Mouse (Mus musculus): Measurements from ENCODE around the gene Traf4. TPM values are rescaled to one million over a fixed set of nuclear protein-coding genes. Genes with fewer than 3 reads are reported as not detected.

Gene Traf4
- polyA plus RNA-seq, 1 experiment from 2014 or later: 101 TPM

- ChIA-PET POLR2A (interaction anchor here (0.7 to 6.3 kb wide), 6 partner anchors 9 to 60 kb away, joined by 3 to 50 read pairs (median 4); partner anchors contain the start of gene Traf4), CTCF (interaction anchor here (1.2 to 2.3 kb wide), 9 partner anchors 10 to 120 kb away, joined by 3 to 16 read pairs (median 6); partner anchors contain the start of genes Fam222b and Traf4)
- in situ Hi-C loops (cut with MboI; ENCODE audit: low pct_unique_long_range_greater_than_20kb): loop anchor here (10.0 kb wide), 1 partner anchor 352 kb away; no protein-coding TSS in a partner anchor
- no peak for DNase-seq (ENCODE audit: low read depth, low spot score)
- TF ChIP-seq CTCF (IDR thresholded peaks at IDR 0.05): no peak
- ATAC-seq: no peak
- H3K27me3 ChIP-seq: no peaks in the 10 kb centered on the region
Measured at GRCm38 (mm10) chr11:78176905-78177331, 11.5 kb upstream of the Traf4 start.

- ChIA-PET CTCF (interaction anchor here (1.1 to 2.3 kb wide), 7 partner anchors 10 to 119 kb away, joined by 3 to 16 read pairs (median 7); partner anchors contain the start of genes Fam222b and Traf4), POLR2A (interaction anchor here (0.7 to 6.3 kb wide), 4 partner anchors 11 to 16 kb away, joined by 3 to 50 read pairs (median 4); partner anchors contain the start of gene Traf4)
- in situ Hi-C loops (cut with MboI; ENCODE audit: low pct_unique_long_range_greater_than_20kb): loop anchor here (10.0 kb wide), 1 partner anchor 352 kb away; no protein-coding TSS in a partner anchor
- no peaks in the 10 kb centered on the region for H3K27me3 ChIP-seq
- no peak for TF ChIP-seq CTCF (IDR thresholded peaks at IDR 0.05)
- ATAC-seq (peak; percentile 29), DNase-seq (ENCODE audit: low read depth, low spot score) (no peak)
Measured at GRCm38 (mm10) chr11:78176402-78176862, 11.0 kb upstream of the Traf4 start, which contains the start of the genes Nek8 and Tlcd1. Nek8 (minus strand) TSS chr11:78176675. Tlcd1 (plus strand) TSS chr11:78176711.

DNA sequence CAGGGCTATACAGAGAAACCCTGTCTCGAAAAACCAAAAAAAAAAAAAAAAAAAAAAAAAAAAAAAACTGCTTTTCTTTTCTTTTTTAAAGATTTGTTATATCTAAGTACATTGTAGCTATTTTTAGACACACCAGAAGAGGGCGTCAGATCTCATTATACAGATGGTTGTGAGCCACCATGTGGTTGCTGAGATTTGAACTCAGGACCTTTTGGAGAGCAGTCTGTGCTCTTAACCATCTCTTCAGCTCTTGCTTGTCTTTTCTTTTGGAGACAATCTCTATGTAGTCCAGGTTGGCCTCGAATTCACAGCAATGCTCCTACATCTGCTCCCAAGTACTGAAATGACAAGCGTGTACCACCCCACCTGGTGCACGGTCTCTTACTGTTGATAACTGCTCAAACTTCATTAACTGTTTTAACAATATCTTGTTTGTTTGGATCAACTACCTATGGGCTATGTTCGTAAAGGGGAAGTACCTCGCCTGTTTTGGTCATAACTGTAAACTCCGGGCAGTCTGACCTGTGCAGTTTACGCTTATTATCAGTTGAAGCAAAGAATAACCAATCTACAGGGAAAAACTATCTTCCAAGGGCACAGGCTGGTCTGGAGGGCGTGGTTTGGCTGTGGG is 10.5 kb upstream of the Traf4 start:
- DNase-seq (ENCODE audit: low read depth, low spot score) (no peak), ATAC-seq (peak; percentile 25)
- ChIA-PET POLR2A (interaction anchor here (1.1 to 6.3 kb wide), 3 partner anchors 12 to 14 kb away, joined by 3 to 50 read pairs (median 4); partner anchors contain the start of gene Traf4), CTCF (interaction anchor here (0.8 to 2.3 kb wide), 8 partner anchors 9 to 131 kb away, joined by 3 to 16 read pairs (median 6); partner anchors contain the start of genes Fam222b and Traf4)
- TF ChIP-seq CTCF (IDR thresholded peaks at IDR 0.05): no peak
- in situ Hi-C loops (cut with MboI; ENCODE audit: low pct_unique_long_range_greater_than_20kb): loop anchor here (10.0 kb wide), 1 partner anchor 351 kb away; no protein-coding TSS in a partner anchor
- H3K27me3 ChIP-seq: no peaks in the 10 kb centered on the region

- no peaks in the 10 kb centered on the region for H3K27me3 ChIP-seq
- TF ChIP-seq CTCF (IDR thresholded peaks at IDR 0.05): no peak
- in situ Hi-C loops (cut with MboI; ENCODE audit: low pct_unique_long_range_greater_than_20kb): loop anchor here (10.0 kb wide), 1 partner anchor 350 kb away; no protein-coding TSS in a partner anchor
- ATAC-seq: no peak
- ChIA-PET CTCF (interaction anchor here (1.0 to 1.3 kb wide), 3 partner anchors 16 to 116 kb away, joined by 3 to 4 read pairs (median 3); no protein-coding TSS in a partner anchor), POLR2A (interaction anchor here (6.3 kb wide), 1 partner anchor 10 kb away, joined by 50 read pairs; the partner anchor contains the start of gene Traf4)
- DNase-seq (ENCODE audit: low read depth, low spot score): no peak
Measured at GRCm38 (mm10) chr11:78174506-78174905, 9.1 kb upstream of the Traf4 start.

DNA sequence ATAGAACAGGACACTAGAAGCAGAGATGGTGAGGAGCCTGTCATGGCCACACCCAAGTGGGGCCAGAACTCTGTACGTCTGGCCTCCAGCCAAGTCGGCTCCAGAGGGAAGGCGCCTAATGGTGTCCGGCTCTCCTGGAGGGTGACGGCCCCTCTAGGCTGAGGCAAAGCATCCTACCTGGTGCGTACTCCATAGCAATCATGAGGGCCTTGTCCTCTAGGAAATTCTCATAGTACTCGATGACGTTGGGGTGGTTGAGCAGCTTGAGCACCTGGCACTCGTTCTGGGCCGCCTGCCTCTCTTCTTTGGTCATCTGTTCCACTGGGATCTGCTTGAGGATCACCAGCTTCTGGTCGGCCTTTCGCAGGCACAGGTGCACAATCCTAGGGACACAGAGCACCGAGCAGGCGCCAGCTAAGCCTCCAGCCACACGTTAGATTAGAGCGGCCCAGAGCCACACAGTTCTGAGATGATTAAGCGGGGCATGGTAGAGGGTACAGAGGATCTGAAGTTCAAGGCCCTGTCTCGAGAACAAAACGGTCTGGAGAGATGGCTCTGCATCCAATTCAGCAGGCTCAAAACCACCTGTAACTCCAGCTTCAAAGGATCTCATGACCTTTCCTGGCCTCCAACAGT is 7.5 kb upstream of the Traf4 start:
- POLR2A ChIA-PET: interaction anchor here (0.8 to 6.3 kb wide), 5 partner anchors 7 to 15 kb away, joined by 4 to 50 read pairs (median 4); partner anchors contain the start of gene Traf4
- DNase-seq (ENCODE audit: low read depth, low spot score): no peak
- CTCF ChIA-PET: interaction anchor here (1.2 to 1.4 kb wide), 2 partner anchors 14 to 116 kb away, joined by 3 read pairs; no protein-coding TSS in a partner anchor
- no peak for ATAC-seq
- no peaks in the 10 kb centered on the region for H3K27me3 ChIP-seq
- no peak for TF ChIP-seq CTCF (IDR thresholded peaks at IDR 0.05)
- in situ Hi-C loops (cut with MboI; ENCODE audit: low pct_unique_long_range_greater_than_20kb): loop anchor here (10.0 kb wide), 1 partner anchor 348 kb away; no protein-coding TSS in a partner anchor

- CTCF ChIA-PET: interaction anchor here (1.2 to 1.4 kb wide), 3 partner anchors 13 to 115 kb away, joined by 3 read pairs; no protein-coding TSS in a partner anchor
- TF ChIP-seq CTCF (IDR thresholded peaks at IDR 0.05): no peak
- in situ Hi-C loops (cut with MboI; ENCODE audit: low pct_unique_long_range_greater_than_20kb): loop anchor here (10.0 kb wide), 1 partner anchor 347 kb away; no protein-coding TSS in a partner anchor
- POLR2A ChIA-PET: interaction anchor here (0.5 to 6.3 kb wide), 5 partner anchors 8 to 13 kb away, joined by 3 to 50 read pairs (median 4); partner anchors contain the start of gene Traf4
- ATAC-seq (no peak), DNase-seq (ENCODE audit: low read depth, low spot score) (no peak)
- no peaks in the 10 kb centered on the region for H3K27me3 ChIP-seq
Measured at GRCm38 (mm10) chr11:78172034-78172747, 6.8 kb upstream of the Traf4 start.

DNA sequence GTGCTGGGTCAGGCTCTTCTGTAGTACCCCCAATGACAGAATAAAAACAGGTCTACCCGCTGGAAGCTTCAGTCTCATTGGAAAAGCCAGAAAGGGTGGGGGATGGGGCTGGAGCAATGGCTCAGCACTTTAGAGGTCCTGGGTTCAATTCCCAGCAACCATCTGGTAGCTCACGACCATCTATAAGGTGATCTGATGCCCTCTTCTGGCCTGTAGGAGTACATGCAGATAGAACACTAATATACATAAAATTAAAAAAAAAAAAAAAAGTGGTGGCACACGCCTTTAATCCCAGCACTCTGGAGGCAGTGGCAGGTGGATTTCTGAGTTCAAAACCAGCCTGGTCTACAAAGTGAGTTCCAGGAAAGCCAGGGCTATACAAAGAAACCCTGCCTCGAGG is 5.9 kb upstream of the Traf4 start:
- in situ Hi-C loops (cut with MboI; ENCODE audit: low pct_unique_long_range_greater_than_20kb): loop anchor here (10.0 kb wide), 1 partner anchor 347 kb away; no protein-coding TSS in a partner anchor
- DNase-seq (ENCODE audit: low read depth, low spot score) (no peak), ATAC-seq (no peak)
- ChIA-PET POLR2A (interaction anchor here (1.5 to 1.7 kb wide), 3 partner anchors 9 to 12 kb away, joined by 4 to 6 read pairs (median 4); no protein-coding TSS in a partner anchor), CTCF (interaction anchor here (1.0 to 1.4 kb wide), 3 partner anchors 13 to 113 kb away, joined by 3 read pairs; no protein-coding TSS in a partner anchor)
- no peaks in the 10 kb centered on the region for H3K27me3 ChIP-seq
- TF ChIP-seq CTCF (IDR thresholded peaks at IDR 0.05): no peak

DNA sequence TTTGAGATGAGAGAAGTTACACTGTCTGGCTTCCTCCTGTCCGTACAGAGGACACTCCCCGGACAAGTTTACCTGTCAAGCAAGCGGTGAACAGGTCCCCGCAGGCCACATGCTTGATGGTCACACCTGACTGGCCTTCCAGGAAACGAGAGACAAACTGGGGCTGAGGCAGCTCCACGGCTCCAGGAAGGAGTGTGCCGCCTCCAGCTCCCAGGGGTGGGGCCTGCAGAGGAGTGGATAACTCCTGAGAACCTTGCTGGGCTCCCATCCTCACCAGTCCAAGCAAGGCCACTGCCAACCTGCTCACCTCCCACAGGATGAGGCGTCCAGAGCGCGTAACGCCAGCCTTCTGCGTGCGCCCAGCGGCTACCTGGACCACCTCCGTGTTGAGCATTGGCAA is 4.9 kb upstream of the Traf4 start:
- CTCF ChIA-PET: no interaction called here
- ATAC-seq: no peak
- POLR2A ChIA-PET: no interaction called here
- DNase-seq (ENCODE audit: low read depth, low spot score): no peak
- no peak for TF ChIP-seq CTCF (IDR thresholded peaks at IDR 0.05)
- no peaks in the 10 kb centered on the region for H3K27me3 ChIP-seq
- in situ Hi-C loops (cut with MboI; ENCODE audit: low pct_unique_long_range_greater_than_20kb): loop anchor here (10.0 kb wide), 1 partner anchor 346 kb away; no protein-coding TSS in a partner anchor
